Mouse (Mus musculus): ENCODE results near the gene Tmem117.

The Tmem117 gene

GRCm38 (mm10) chr15:94628830-94629601, at the start of gene Tmem117:
TSS of gene Tmem117 (plus strand) at chr15:94629232.
- peak in 1 of 2 experiments; percentile 11 for DNase-seq (ENCODE audit: low spot score in 2 of 2)

GRCm38 (mm10) chr15:94582000-94582593, 46.9 kb upstream of the Tmem117 start:
- no peak for DNase-seq (ENCODE audit: low spot score in 2 of 2)

- DNase-seq (ENCODE audit: low spot score in 2 of 2) = no peak
Measured at GRCm38 (mm10) chr15:94583153-94583552, 45.9 kb upstream of the Tmem117 start.

GRCm38 (mm10) chr15:94584738-94585137, 44.3 kb upstream of the Tmem117 start:
- DNase-seq (ENCODE audit: low spot score in 2 of 2) = no peak

GRCm38 (mm10) chr15:94587826-94588715, 41.0 kb upstream of the Tmem117 start:
- DNase-seq (ENCODE audit: low spot score in 2 of 2) = no peak

- peak; percentile 92 to 96 for DNase-seq (ENCODE audit: low spot score in 2 of 2)
Measured at GRCm38 (mm10) chr15:94589219-94590075, 39.6 kb upstream of the Tmem117 start, which contains the start of gene Twf1. TSS of gene Twf1 (minus strand) at chr15:94589889.

- no peak for DNase-seq (ENCODE audit: low spot score in 2 of 2)
Measured at GRCm38 (mm10) chr15:94590083-94590482, 38.9 kb upstream of the Tmem117 start.

- DNase-seq (ENCODE audit: low spot score in 2 of 2) = no peak
Measured at GRCm38 (mm10) chr15:94591356-94591755, 37.7 kb upstream of the Tmem117 start.

GRCm38 (mm10) chr15:94593586-94593985, 35.4 kb upstream of the Tmem117 start:
- DNase-seq (ENCODE audit: low spot score in 2 of 2) = no peak

- no peak for DNase-seq (ENCODE audit: low spot score in 2 of 2)
Measured at GRCm38 (mm10) chr15:94600145-94600707, 28.8 kb upstream of the Tmem117 start.

GRCm38 (mm10) chr15:94601339-94601738, 27.7 kb upstream of the Tmem117 start:
- DNase-seq (ENCODE audit: low spot score in 2 of 2) = no peak

- no peak for DNase-seq (ENCODE audit: low spot score in 2 of 2)
Measured at GRCm38 (mm10) chr15:94602441-94602840, 26.6 kb upstream of the Tmem117 start.

GRCm38 (mm10) chr15:94607768-94608167, 21.3 kb upstream of the Tmem117 start:
- no peak for DNase-seq (ENCODE audit: low spot score in 2 of 2)

- DNase-seq (ENCODE audit: low spot score in 2 of 2) = no peak
Measured at GRCm38 (mm10) chr15:94616036-94616435, 13.0 kb upstream of the Tmem117 start.

- no peak for DNase-seq (ENCODE audit: low spot score in 2 of 2)
Measured at GRCm38 (mm10) chr15:94620909-94621308, 8.1 kb upstream of the Tmem117 start.

GRCm38 (mm10) chr15:94628463-94628829, 586 bp upstream of the Tmem117 start:
- DNase-seq (ENCODE audit: low spot score in 2 of 2) = no peak

- no peak for DNase-seq (ENCODE audit: low spot score in 2 of 2)
Measured at GRCm38 (mm10) chr15:94630553-94630952, 1.5 kb downstream of the Tmem117 start.

GRCm38 (mm10) chr15:94634524-94634923, 5.5 kb downstream of the Tmem117 start:
- DNase-seq (ENCODE audit: low spot score in 2 of 2) = no peak

- no peak for DNase-seq (ENCODE audit: low spot score in 2 of 2)
Measured at GRCm38 (mm10) chr15:94638207-94638606, 9.2 kb downstream of the Tmem117 start.

GRCm38 (mm10) chr15:94639126-94639525, 10.1 kb downstream of the Tmem117 start:
- DNase-seq (ENCODE audit: low spot score in 2 of 2) = no peak

- no peak for DNase-seq (ENCODE audit: low spot score in 2 of 2)
Measured at GRCm38 (mm10) chr15:94646012-94646411, 17.0 kb downstream of the Tmem117 start.

Measured in frontal cortex, postnatal 25 days (tissue).